Mouse (Mus musculus): ENCODE data around the gene Bckdhb.

Gene Bckdhb

DNA sequence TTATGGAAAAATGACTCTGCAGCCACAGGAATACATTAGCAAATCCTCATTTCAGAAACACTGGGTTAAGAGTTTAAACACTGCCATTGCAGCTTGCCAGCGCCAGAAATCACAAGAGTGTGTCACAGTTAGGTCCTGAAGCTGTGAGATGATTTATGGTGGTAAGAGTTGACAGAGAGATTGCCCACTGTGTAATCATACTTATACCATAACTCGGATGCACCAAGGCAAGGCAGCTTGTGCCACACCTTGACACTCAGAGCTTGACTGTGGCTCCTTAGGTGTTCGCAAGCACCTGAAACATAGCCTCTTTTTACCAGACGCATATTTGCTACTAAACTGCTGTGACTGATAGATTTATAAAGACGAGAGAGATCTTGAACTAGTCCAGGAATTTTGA is 145.8 kb downstream of the Bckdhb start:
- ChIA-PET CTCF (interaction anchor here in 1 of 4 experiments (0.7 kb wide), 1 partner anchor 113 kb away, joined by 3 read pairs; no protein-coding TSS in a partner anchor), POLR2A (no interaction called here)

DNA sequence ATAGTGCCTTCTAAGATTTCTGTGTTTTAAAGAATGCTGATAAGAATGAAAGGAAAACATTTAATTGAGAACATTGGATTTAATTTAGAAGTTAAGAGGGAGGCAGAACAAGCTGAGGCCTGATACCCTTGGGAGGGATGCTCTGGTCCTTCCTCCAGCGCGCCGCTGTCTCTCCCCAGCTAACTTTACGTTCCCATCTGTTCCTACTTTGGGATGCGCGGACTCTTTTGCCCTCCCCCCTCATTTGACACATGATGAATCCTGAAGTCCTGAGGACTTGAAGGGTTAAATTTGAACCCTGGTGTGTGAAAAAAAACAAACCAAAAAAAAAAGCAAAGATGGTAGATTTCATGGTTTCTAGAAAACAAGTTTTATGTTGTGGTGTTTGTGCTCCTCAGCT is 147.6 kb downstream of the Bckdhb start:
- CTCF ChIA-PET: no interaction called here
- POLR2A ChIA-PET: no interaction called here

DNA sequence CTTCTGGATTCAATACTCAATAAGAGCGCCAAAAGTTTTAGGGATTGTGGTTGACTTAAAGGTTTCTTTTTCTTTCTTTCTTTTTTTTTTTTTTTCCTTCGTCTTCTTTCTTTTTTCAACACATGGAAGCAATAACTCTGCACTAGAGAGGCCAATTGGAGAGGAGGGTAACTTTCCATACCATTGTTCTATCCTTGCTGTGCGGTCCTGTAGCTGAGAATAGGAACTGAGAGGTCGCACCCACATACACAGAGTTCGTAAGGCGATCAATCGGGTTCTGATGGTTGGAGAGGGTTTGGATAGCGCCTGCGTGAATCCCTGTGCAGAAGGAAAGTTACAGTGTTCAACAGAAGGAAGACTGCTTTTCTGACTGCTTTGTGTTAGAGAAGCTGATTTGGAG is 148.3 kb downstream of the Bckdhb start:
- POLR2A ChIA-PET: interaction anchor here in 1 of 4 experiments (0.6 kb wide), 1 partner anchor 55 kb away, joined by 3 read pairs; no protein-coding TSS in a partner anchor
- CTCF ChIA-PET: no interaction called here

DNA sequence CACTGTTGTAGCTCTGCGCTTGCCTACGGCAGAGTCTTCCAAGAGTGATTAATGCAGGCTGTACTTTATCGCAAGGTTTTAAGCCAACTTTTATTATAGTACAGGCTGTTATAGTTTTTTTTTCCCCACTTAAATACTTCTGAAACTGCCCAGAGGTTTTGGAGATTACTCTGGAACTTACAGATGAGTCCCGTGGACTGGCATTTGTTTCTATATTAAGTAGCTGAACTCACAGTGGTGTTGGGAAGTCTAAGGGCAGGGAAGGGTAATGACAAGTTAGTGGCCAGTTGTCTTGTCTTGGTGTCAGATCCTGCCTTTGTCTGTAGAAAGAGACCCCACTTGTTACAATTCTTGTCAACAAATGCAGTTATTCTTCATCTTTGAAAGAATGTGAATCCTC is 158.6 kb downstream of the Bckdhb start:
- ChIA-PET CTCF (no interaction called here), POLR2A (no interaction called here)

DNA sequence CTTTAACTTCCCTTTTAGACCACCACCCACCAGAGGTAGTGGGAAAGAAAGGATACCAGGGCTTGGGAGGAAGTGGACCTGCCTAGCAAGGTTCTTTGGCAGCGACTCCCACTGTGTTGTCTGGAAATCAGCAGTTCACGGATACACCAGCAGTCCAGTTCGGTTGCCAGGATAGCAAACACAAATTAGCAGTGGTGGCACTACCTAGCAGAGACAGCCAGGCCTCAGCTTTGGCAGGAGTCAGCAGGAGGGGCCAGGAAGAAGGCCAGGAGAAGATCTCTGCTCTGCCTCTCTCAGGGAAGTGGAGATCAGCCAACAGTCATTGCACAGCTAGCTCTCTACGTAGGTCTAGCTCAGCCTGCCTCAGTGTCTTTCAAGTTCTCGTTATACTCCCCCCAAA is 159.7 kb downstream of the Bckdhb start:
- CTCF ChIA-PET: no interaction called here
- POLR2A ChIA-PET: no interaction called here

DNA sequence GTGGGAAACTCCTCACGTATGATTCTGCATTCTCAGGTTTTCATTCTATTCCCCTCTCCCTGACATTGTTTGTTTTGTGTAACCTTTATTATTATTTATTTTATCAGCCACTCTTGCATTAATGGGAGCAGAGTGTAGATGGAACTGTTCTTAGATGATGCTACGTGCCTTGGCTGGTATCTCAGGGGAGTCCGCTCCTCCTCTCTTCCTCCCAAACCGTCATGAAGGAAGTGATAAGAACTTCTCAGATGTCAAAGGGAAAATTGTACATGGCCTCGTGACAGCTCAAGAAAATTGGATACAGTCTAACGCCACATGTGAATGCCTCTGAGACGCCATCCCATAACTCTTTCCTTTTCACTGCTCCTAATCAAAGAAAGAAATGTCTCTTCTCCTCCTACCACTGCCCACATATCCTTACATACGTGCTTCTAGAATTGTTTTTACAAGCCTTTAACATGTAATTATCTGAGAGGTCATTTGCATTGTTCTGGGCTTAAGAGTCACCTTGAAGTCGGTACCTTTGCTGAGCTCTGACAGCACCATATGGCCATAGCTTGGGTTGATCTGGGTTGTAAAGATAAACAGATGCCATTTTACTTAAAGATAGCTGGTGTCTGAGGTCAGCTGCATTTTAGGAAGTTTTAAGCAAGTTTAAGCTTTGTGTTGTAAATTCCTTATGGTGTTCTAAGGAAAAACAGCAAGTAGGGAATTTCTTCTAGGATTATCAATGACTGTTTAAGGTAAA is 165.5 kb downstream of the Bckdhb start:
- ChIA-PET POLR2A (no interaction called here), CTCF (no interaction called here)

DNA sequence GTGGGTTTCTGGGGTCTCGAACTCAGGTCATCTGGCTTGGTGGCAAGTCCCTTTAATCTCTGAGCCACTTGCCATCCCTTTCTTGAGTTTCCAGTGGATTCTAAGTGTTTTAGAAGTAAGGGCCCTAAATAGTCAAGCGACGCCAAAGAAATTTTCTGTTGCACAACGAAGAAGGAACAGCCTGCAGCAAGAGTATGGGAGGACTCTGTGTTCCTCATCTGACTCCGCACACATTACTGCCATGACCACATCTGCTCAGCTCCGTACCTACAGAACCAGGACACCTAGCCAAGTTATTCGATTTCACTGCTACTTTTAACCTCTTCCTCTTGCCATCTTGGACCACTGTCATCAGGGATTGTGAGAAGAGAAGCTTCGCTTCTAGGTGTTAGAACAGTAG is 168.0 kb downstream of the Bckdhb start:
- CTCF ChIA-PET: no interaction called here

DNA sequence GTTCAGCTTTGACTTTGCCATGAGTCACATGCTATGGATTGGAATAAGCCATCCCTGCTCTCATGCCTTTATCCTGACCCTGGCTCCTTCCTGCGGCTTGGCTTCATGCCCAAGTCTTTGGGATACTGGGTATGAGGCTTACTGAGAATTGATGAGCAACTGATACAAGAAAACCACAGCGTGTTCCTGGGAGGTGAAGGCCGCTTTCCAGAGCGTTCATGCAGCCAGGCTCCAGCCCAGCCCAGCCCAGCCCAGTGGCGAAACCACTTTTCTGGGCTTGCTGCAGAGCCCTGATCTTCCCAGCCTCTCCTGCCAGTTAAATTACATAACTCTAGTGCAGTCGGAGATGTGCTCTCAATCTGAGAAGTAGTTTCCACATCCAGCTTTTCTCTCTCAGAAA is 169.2 kb downstream of the Bckdhb start:
- ChIA-PET POLR2A (interaction anchor here in 1 of 4 experiments (1.5 kb wide), 1 partner anchor 29 kb away, joined by 3 read pairs; no protein-coding TSS in a partner anchor), CTCF (interaction anchor here in 1 of 4 experiments (1.0 kb wide), 1 partner anchor 137 kb away, joined by 3 read pairs; no protein-coding TSS in a partner anchor)

More for the DNA sequence above, 168.0 kb downstream of the Bckdhb start:
- POLR2A ChIA-PET: interaction anchor here in 1 of 4 experiments (1.5 kb wide), 1 partner anchor 28 kb away, joined by 3 read pairs; no protein-coding TSS in a partner anchor

DNA sequence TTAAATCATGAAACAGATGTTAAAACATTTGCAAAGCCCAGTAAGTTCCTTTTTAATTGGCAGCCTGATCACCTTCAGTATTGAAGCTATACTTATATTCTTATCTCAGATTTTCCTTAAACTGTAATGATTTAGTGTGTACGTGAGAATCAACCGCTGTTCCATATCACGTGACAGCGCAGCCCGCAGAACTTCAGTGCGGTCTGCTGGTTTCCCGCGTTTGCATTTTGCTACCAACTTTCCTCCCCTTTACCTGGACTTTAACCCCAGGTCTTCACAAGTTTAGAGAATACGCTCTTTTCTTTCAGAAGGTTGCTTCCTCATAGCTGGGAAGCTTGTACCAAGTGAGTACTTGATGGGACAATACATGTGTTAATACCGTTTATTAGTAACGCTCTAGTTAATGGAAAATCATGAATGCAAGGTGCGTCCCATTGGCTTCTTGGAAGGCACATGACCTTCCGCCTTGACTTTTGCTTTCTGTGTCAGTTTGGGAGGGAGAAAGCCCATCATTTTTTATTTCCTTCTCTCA is 171.6 kb downstream of the Bckdhb start:
- CTCF ChIA-PET: no interaction called here
- POLR2A ChIA-PET: no interaction called here

DNA sequence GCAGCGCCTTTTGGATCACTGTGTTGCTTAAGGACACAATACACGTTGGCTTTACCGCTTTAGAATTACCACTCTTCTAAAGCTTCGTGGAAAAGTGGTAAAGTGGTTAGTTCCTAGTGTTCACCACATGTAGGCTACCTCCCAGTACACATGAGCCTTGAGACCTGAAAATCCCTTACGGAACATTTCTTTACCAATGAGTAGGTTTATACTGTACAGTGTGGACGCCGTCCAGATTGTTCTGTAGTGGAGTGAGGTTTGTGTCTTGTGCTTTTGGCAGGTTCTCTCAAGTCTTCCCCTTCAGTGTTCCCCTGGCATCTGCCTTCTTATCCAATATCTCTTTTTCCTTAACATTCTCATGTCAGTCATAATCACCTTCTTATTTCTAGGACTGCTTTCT is 178.4 kb downstream of the Bckdhb start:
- CTCF ChIA-PET: no interaction called here
- POLR2A ChIA-PET: no interaction called here

DNA sequence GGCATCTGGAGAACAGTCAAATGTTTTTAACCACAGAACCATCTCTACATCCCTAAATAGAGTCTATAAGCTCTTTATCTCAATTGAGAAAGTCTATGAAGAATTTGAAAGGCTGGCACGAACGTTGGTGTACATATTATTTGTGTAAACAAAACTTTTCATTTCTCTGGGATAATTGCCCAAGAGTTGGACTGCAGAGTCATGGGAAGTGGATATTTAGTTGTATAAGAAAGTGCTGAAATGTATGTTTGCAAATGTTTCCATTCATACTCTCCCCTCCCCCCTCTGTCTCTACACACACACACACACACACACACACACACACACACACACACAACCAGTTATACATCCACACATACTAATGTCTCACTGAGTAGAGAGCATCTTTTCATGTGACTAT is 181.5 kb downstream of the Bckdhb start:
- ChIA-PET POLR2A (no interaction called here), CTCF (no interaction called here)

DNA sequence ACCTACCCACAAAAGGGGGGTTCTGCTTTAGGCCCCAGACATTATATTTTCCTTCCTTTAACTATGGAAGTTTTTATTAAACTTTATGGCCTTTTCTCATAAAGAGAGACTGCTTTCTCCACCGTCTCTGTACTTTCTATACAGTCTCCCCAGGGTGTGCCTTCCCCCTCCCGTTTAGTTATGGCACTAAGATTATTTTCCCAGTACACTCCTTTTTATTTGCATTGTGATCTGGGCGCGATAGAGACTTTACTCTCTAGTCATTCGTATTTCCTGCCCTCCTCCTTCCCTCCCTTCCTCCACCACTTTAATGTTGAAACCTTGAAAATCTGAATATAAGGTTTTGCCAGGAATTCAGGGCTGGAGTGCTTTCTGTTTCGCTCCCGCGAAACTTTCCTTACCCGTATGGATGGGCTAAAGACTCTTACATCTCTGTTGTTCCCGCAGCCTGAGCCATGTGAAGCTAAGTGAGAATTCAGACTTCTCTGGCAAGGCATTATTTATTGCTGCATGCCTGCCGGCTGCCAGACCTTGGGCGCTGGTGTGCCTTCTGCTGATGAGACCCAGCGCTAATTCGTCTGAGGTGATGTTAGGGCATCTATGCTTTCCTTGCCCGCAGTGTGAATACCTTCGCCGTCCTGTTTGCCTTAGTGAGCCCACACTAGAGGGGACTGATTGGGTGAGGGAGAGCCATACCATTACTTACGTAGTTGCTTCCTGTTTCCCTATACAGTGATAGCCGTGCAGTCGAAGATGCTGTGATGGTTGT is 182.3 kb downstream of the Bckdhb start:
- CTCF ChIA-PET: no interaction called here
- POLR2A ChIA-PET: no interaction called here

DNA sequence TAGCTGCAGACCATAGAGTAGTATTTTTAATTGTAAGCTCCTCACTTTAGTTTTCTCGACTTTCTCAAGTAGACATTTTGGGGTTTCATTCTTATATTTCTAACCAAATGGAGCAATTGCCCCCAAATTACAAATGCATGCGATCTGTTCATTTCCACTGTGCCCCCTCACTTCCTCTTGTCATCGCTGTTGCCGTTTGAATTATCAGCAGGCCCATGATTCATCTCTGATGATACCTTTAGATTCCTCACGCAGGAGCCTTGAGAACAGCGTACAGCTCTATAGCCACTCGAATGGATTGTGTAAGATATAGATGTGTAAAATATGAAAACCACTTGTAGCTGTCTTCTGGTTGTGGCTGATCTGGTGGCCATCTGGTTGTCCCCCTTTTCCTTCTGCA is 183.6 kb downstream of the Bckdhb start:
- ChIA-PET POLR2A (no interaction called here), CTCF (no interaction called here)

DNA sequence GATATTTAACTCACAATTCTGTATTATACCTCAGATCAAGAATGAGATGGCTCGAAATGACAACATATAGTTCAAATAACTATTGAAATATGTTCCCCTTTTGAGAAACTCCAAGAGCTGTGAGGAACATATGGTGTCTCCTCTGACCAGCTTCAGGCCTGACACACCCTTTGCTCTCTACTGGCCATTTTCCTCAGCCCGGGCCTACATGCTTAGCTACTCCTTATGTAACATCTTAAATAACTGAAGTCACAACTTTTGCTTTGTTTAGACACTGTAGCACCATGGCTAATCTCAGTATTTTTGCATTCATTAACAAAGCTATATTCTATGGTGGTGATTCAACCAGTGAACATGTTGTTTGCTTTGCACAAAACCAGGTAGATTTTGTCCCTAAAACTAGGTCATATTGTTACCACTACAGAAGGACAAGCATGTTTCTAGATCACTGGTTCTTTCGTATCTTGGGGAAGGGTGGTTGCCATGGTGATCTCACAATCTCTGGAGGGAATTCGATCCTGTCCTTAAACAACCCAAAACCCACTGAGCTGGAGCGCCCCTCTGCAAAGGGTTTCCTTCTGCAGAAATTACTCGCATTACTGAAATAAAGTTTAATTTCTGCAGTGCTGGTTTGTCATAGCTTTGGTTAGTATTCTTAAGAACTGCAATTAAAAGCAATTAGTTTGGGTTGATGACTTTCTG is 185.0 kb downstream of the Bckdhb start:
- POLR2A ChIA-PET: no interaction called here

DNA sequence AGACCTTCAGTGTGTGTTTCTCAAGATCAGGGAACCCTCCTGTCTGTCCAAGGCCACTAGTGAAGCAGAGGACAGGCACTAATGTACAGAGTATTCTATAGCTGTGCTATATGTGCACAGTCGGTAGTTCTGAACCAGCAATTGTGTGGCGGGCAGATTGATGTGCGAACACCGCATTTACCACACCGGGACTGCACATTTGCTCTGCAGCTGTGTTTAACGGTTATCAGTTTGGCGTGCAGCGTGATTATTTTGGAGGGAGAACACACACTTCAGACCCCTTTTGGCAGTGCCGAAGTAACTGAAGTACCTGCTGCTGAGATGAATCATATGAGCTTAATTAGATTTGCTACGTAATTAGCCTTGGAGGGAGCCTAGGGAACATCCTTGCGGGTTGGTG is 185.7 kb downstream of the Bckdhb start:
- CTCF ChIA-PET: interaction anchor here in 1 of 4 experiments (1.4 kb wide), 1 partner anchor 154 kb away, joined by 3 read pairs; no protein-coding TSS in a partner anchor
- POLR2A ChIA-PET: no interaction called here

More for the DNA sequence above, 185.0 kb downstream of the Bckdhb start:
- CTCF ChIA-PET: interaction anchor here in 1 of 4 experiments (1.4 kb wide), 1 partner anchor 153 kb away, joined by 3 read pairs; no protein-coding TSS in a partner anchor

DNA sequence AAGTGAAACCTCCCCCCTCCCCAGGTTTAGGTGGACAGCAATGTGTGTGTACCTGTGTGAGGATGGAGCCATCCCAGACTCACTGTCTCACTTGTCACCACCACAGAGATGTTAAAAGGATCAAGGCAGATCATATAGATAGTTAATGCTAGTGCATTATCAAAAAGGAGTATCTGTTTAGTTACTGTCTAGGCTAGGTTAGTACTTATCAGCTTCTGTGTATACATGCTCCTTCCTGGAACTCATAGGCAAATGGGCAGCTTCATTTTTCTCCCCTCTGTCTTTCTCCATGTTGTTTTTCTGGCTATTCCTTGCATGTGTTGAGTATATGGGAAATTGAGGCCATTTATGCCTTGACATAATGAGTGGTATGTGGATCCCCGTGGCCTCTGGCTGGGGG is 187.4 kb downstream of the Bckdhb start:
- ChIA-PET CTCF (no interaction called here), POLR2A (no interaction called here)

DNA sequence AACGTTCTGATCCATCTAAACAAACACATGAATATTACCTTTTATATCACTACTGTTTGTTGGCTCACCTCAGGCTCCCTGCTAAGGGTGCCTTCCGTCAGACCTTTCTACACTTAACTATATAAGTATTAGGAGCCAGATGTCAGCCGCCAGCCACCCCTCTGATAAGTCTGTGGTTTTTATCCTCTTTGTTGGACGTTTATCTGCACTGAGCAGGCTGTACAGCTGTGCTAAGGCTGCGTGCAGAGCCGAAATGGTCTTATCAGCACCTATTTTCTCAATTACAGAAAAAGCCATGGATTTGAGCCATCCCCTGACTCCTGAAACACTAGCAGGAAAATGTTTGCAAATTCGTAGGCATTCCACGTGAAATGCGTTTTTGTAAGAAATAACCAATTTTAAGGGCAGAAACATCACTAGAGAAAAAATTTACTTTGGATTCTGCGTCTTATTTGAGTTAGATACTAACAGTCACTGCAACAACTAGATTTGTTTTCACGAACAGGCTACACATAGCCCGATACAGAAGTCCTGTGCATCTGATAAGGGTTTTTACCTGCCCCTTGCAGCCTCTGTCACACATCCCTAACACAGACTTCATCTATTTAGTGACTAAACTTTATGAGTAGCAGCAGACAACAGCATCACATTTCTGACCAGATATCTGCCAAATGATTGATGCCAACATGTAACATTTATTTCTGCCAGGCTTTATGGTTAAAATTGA is 188.1 kb downstream of the Bckdhb start:
- ChIA-PET CTCF (no interaction called here), POLR2A (no interaction called here)

DNA sequence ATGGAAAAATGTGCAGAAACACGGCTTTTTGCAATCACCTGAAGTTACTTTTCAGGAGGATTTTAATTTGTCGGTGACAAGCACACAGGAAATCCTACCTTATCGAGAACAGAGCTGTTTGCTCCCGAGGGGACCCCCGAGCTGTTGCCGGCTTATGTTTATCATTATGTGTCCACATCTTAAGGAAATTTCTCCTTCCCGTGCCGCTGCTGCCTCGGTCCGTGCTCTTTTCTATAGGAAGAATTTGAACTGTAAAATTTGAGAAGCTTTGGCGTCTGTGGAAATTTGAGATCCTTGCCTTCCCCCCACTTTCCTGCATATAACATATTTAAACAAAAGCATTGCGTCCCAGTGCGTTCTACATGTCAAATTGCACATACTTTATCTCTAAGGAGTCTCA is 189.3 kb downstream of the Bckdhb start:
- POLR2A ChIA-PET: no interaction called here
- CTCF ChIA-PET: no interaction called here

DNA sequence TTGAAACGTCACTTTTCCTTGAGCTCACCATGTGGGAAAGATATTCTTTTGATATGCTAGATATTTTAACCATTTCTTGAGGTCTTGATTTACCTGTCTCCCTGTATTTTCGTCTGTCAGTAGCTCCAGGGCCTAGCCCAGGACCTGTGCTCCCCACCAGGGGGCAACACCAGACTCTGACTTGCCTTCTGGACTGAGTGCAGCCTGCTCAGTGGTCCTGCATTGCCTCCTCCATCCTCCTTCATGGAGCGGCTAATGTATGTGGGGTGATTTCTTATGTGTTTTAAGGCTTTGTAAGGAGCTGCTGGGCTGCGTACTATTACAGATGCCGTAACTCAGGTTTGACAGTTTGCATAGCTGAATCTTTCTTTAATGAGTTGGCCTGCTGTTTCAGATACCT is 192.4 kb downstream of the Bckdhb start:
- ChIA-PET CTCF (interaction anchor here (0.6 to 1.5 kb wide), 5 partner anchors 14 to 160 kb away, joined by 3 to 4 read pairs (median 3); no protein-coding TSS in a partner anchor), POLR2A (no interaction called here)

DNA sequence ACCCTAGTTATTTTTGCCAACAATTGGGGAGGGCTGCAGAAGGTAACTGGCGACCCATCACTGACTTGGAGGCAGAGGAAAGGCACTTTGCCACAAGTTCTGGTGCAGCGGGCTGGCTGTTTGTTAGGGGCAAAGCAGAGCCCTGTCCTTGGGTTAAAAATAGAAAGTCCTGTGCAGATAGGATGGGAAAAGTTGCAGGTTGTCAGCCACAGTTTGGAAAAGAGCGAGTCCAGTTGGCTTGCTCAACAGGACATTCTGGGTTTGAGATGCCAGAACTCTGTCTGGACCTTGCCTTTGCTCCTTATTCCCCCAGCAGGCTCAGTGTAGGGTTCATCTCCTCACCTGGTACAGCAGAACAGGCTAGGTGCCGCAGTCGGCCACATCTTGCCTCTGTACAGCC is 200.1 kb downstream of the Bckdhb start:
- CTCF ChIA-PET: no interaction called here
- POLR2A ChIA-PET: no interaction called here

All from embryonic stem cell, embryonic (primary cell).